Mouse (Mus musculus) CH12.LX (cell line): ENCODE results near the gene Tspan33. TPM values are rescaled to one million over a fixed set of nuclear protein-coding genes. Genes with fewer than 3 reads are reported as not detected.

Experiments
- DNase-seq: peaks from one replicate; pipeline ENCODE4 v3.0.0-alpha.2; 2013; ENCODE audit errors: extremely low read depth
- H3K27ac ChIP-seq: 2 replicates; pipeline ENCODE4 v1.5.1; 2012; ENCODE audit warnings: low read depth, mild to moderate bottlenecking, control low read depth, moderate library complexity; ENCODE audit not compliant: insufficient read depth
- H3K27me3 ChIP-seq: replicated peaks from 2 replicates; pipeline ENCODE3; 2012; ENCODE audit warnings: inconsistent platforms
- H3K36me3 ChIP-seq, 2 experiments: replicated peaks in 1 of 2; 2 replicates each; pipeline versions ENCODE3 to v1.6.1; 2012; ENCODE audit warnings: inconsistent platforms in 1 of 2, low read length in 1 of 2, mild to moderate bottlenecking in 1 of 2, mixed read lengths in 1 of 2, moderate library complexity in 1 of 2; ENCODE audit not compliant: control insufficient read depth in 1 of 2, insufficient read depth in 1 of 2
- H3K4me1 ChIP-seq, 2 experiments: 2 replicates each; pipeline ENCODE4 v1.6.1; 2012; ENCODE audit warnings: inconsistent platforms in 1 of 2, moderate library complexity in 1 of 2; ENCODE audit not compliant: insufficient read depth in 2 of 2, control insufficient read depth in 1 of 2
- H3K4me2 ChIP-seq: 2 replicates; pipeline ENCODE4 v1.6.1; 2012; ENCODE audit warnings: low read depth, mild to moderate bottlenecking, control low read depth; ENCODE audit not compliant: poor library complexity, insufficient read depth, severe bottlenecking
- H3K4me3 ChIP-seq, 3 experiments: fragments of 150-350 bp in 1 of 3; sonication (generic) in 1 of 3; replicated peaks in 1 of 3; 2 replicates each; pipeline versions ENCODE3 to v1.5.1; 2011 to 2012; ENCODE audit warnings: low read depth in 2 of 3, low read length in 2 of 3, mild to moderate bottlenecking in 2 of 3, moderate library complexity in 2 of 3, control low read depth in 1 of 3, improper control_type of control experiment in 1 of 3, inconsistent platforms in 1 of 3, mixed read lengths in 1 of 3; ENCODE audit not compliant: poor library complexity in 1 of 3
- H3K79me2 ChIP-seq: replicated peaks from 2 replicates; pipeline ENCODE4 v1.6.1; 2012; ENCODE audit warnings: mild to moderate bottlenecking, moderate library complexity; ENCODE audit not compliant: control insufficient read depth, poor library complexity, insufficient read depth, severe bottlenecking; ENCODE audit errors: extremely low read depth
- H3K9ac ChIP-seq: 2 replicates; pipeline ENCODE4 v1.6.1; 2012; ENCODE audit warnings: low read depth, mild to moderate bottlenecking, control low read depth, moderate library complexity; ENCODE audit not compliant: insufficient read depth
- H3K9me3 ChIP-seq: replicated peaks from 2 replicates; pipeline ENCODE3; 2012; ENCODE audit warnings: low read length, inconsistent platforms, mixed read lengths
- CHD1 ChIP-seq: IDR thresholded peaks from 2 replicates; pipeline ENCODE4 v1.6.1; 2012; ENCODE audit warnings: low read depth, low read length, improper control_type of control experiment, inconsistent platforms
- CHD2 ChIP-seq: IDR thresholded peaks from 2 replicates; pipeline ENCODE4 v1.6.1; 2011; ENCODE audit warnings: low read length, improper control_type of control experiment
- CTCF ChIP-seq, 2 experiments: IDR thresholded peaks in 1 of 2; conservative IDR thresholded peaks in 1 of 2; 2 replicates each; pipeline ENCODE4 v1.5.1; 2011 to 2012; ENCODE audit warnings: low read depth in 2 of 2, low read length in 2 of 2, improper control_type of control experiment in 1 of 2, inconsistent platforms in 1 of 2, mild to moderate bottlenecking in 1 of 2, moderate library complexity in 1 of 2
- E2F4 ChIP-seq: IDR thresholded peaks from 2 replicates; pipeline ENCODE4 v1.6.1; 2011; ENCODE audit warnings: low read depth, low read length, improper control_type of control experiment; ENCODE audit not compliant: insufficient replicate concordance
- ETS1 ChIP-seq: conservative IDR thresholded peaks from 2 replicates; pipeline ENCODE4 v1.6.1; 2012; ENCODE audit warnings: low read depth, mild to moderate bottlenecking, inconsistent platforms, low read length, improper control_type of control experiment, moderate library complexity
- GABPA ChIP-seq: IDR thresholded peaks from 2 replicates; pipeline ENCODE4 v1.6.1; 2012; ENCODE audit warnings: low read depth, low read length, improper control_type of control experiment, inconsistent platforms; ENCODE audit not compliant: insufficient replicate concordance
- HCFC1 ChIP-seq: IDR thresholded peaks from 2 replicates; pipeline ENCODE4 v1.6.1; 2012; ENCODE audit warnings: low read depth, mild to moderate bottlenecking, inconsistent platforms, low read length, improper control_type of control experiment
- JUN ChIP-seq: IDR thresholded peaks from 2 replicates; pipeline ENCODE4 v1.6.1; 2011; ENCODE audit warnings: low read depth, mild to moderate bottlenecking, low read length, improper control_type of control experiment, moderate library complexity; ENCODE audit not compliant: insufficient read depth
- NRF1 ChIP-seq: IDR thresholded peaks from 2 replicates; pipeline ENCODE4 v1.6.1; 2014; ENCODE audit warnings: low read depth, mild to moderate bottlenecking, inconsistent platforms, low read length, improper control_type of control experiment, moderate library complexity
- RAD21 ChIP-seq: IDR thresholded peaks from 2 replicates; pipeline ENCODE4 v1.6.1; 2011; ENCODE audit warnings: low read depth, mild to moderate bottlenecking, low read length, improper control_type of control experiment, moderate library complexity
- SMC3 ChIP-seq: IDR thresholded peaks from 2 replicates; pipeline ENCODE4 v1.6.1; 2011; ENCODE audit warnings: low read depth, low read length, improper control_type of control experiment
- TBP ChIP-seq: conservative IDR thresholded peaks from 2 replicates; pipeline ENCODE4 v1.6.1; 2011; ENCODE audit warnings: low read depth, low read length, improper control_type of control experiment
- UBTF ChIP-seq: IDR thresholded peaks from 2 replicates; pipeline ENCODE4 v1.6.1; 2012; ENCODE audit warnings: low read depth, mild to moderate bottlenecking, inconsistent platforms, low read length, improper control_type of control experiment, moderate library complexity
- USF1 ChIP-seq: IDR thresholded peaks from 2 replicates; pipeline ENCODE4 v1.6.1; 2014; ENCODE audit warnings: low read depth, mild to moderate bottlenecking, inconsistent platforms, low read length, improper control_type of control experiment
- ZC3H11A ChIP-seq: IDR thresholded peaks from 2 replicates; pipeline ENCODE4 v1.6.1; 2012; ENCODE audit warnings: low read depth, mild to moderate bottlenecking, inconsistent platforms, low read length, improper control_type of control experiment
- ZMIZ1 ChIP-seq: IDR thresholded peaks from 2 replicates; pipeline ENCODE4 v1.6.1; 2012; ENCODE audit warnings: low read depth, mild to moderate bottlenecking, inconsistent platforms, low read length, improper control_type of control experiment
- dilution Hi-C: fragments of 300-500 bp; cut with MboI; formaldehyde crosslinking; loops from 2 replicates; pipeline ENCODE4 v1.14.3; 2020; ENCODE audit warnings: low sequenced_read_pairs; ENCODE audit not compliant: extremely low pct_unique_long_range_greater_than_20kb, extremely low pct_ligation_motif_present
- in situ Hi-C: fragments of 300-500 bp; cut with MboI; formaldehyde crosslinking; loops from 3 replicates; pipeline ENCODE4 v1.14.3; 2019; ENCODE audit warnings: low sequenced_read_pairs, low pct_ligation_motif_present, low pct_unique_long_range_greater_than_20kb, mixed read lengths
- polyA plus RNA-seq: library from polyadenylated mRNA; unstranded; fragments of >175 nt; gene quantifications from 2 replicates; pipeline ENCODE4 v1.2.1, GENCODE M21; 2012; ENCODE audit warnings: low read depth; ENCODE audit not compliant: insufficient read length
- total RNA-seq, 2 experiments: library from RNA; depleted of rRNA; stranded (reverse); fragments of 300-350 nt in 1 of 2; fragments of >200 nt in 1 of 2; gene quantifications; 2 replicates each; pipeline ENCODE4 v1.2.3; 2012 to 2014

Gene Tspan33
- total and polyA plus RNA-seq, 3 experiments, result 8.5 to 12.2 (median 10.4) TPM

- peak; percentile 69 for DNase-seq
- dilution Hi-C loops, result no loop called here
- H3K9me3 ChIP-seq, result no peaks in the 10 kb centered on the region
- H3K4me2 ChIP-seq, result no peak overlapping the region
- no peak overlapping the region for H3K9ac ChIP-seq
- no peak overlapping the region for H3K27ac ChIP-seq
- no peak overlapping the region for H3K4me3 ChIP-seq
- no peaks in the 10 kb centered on the region for H3K27me3 ChIP-seq
- no peaks in the 10 kb centered on the region for H3K79me2 ChIP-seq
- in situ Hi-C loops, result loop anchor here (5.0 kb wide), 1 partner anchor 45 kb away; no protein-coding TSS in a partner anchor
- H3K4me1 ChIP-seq, result peaks cover 6 to 21% of the 10 kb centered on the region in 2 experiments
- H3K36me3 ChIP-seq, result peaks cover 4 to 41% of the 10 kb centered on the region in 2 experiments
- TF ChIP-seq CTCF (conservative IDR thresholded peaks at IDR 0.05 in 1 of 2, IDR thresholded peaks at IDR 0.05 in 1 of 2; ENCODE audit: low read depth in 2 of 2, low read length in 2 of 2), result peak; percentile 86 to 90
- peak; percentile 85 for TF ChIP-seq RAD21
- TF ChIP-seq ZC3H11A, result peak; percentile 40; the same call in 1 of the 2 replicates
- TF ChIP-seq SMC3, result peak; percentile 80
- no peak for TF ChIP-seq ETS1
These were observed 18.1 kb downstream of the Tspan33 start for GRCm38 (mm10) chr6:29712011-29712584.

- no peak for DNase-seq
- Histone ChIP-seq H3K9me3 (no peaks in the 10 kb centered on the region), H3K4me2 (no peak overlapping the region), H3K9ac (no peak overlapping the region), H3K4me3 (no peak overlapping the region), H3K79me2 (no peaks in the 10 kb centered on the region), H3K27me3 (no peaks in the 10 kb centered on the region), H3K4me1 (peaks cover 0 to 5% of the 10 kb centered on the region in 2 experiments; a peak in 1 of 4 replicates), H3K36me3 (peaks cover 10 to 52% of the 10 kb centered on the region in 2 experiments), H3K27ac (no peak overlapping the region)
- in situ Hi-C loops (no loop called here), dilution Hi-C loops (no loop called here)
- TF ChIP-seq JUN (no peak), CHD2 (no peak)
These were observed 22.8 kb downstream of the Tspan33 start for GRCm38 (mm10) chr6:29716624-29717365.

- H3K36me3 ChIP-seq, result peaks cover 10 to 48% of the 10 kb centered on the region in 2 experiments
- H3K27ac ChIP-seq, result no peak overlapping the region
- no peak overlapping the region for H3K9ac ChIP-seq
- DNase-seq, result no peak
- no peak overlapping the region for H3K4me3 ChIP-seq
- no peaks in the 10 kb centered on the region for H3K9me3 ChIP-seq
- no peak overlapping the region for H3K4me2 ChIP-seq
- TF ChIP-seq CTCF (conservative IDR thresholded peaks at IDR 0.05 in 1 of 2, IDR thresholded peaks at IDR 0.05 in 1 of 2; ENCODE audit: low read depth in 2 of 2, low read length in 2 of 2) (no peak), HCFC1 (no peak), NRF1 (no peak), CHD2 (no peak), CHD1 (no peak), TBP (no peak), GABPA (no peak), UBTF (no peak), ZMIZ1 (no peak), USF1 (no peak), E2F4 (no peak)
- H3K4me1 ChIP-seq, result no peaks in the 10 kb centered on the region
- H3K27me3 ChIP-seq, result no peaks in the 10 kb centered on the region
- no peaks in the 10 kb centered on the region for H3K79me2 ChIP-seq
- dilution Hi-C loops (no loop called here), in situ Hi-C loops (no loop called here)
These were observed 23.5 kb downstream of the Tspan33 start for GRCm38 (mm10) chr6:29717541-29717940.
